Mouse (Mus musculus) G1E-ER4 (cell line): ENCODE measurements around the gene Mycl. TPM values are rescaled to one million over a fixed set of nuclear protein-coding genes. Genes with fewer than 3 reads are reported as not detected.

Experiments
- GATA1 ChIP-seq: IDR thresholded peaks from one replicate; pipeline ENCODE4 v1.8.0; 2012; ENCODE audit warnings: low read length, inconsistent platforms
- polyA plus RNA-seq: library from polyadenylated mRNA; stranded (reverse); fragments of >175 nt; gene quantifications from 2 replicates; pipeline ENCODE4 v1.2.3, GENCODE M21; 2012

The Mycl gene
- 0.02 TPM in 1 of 2 replicates, not detected in the other for polyA plus RNA-seq

GRCm38 (mm10) chr4:122995404-122996220 lies at the start of gene Mycl:
TSS of gene Mycl (plus strand) at chr4:122995652.
- TF ChIP-seq GATA1 = no peak

- TF ChIP-seq GATA1 = no peak
These were observed 48.2 kb upstream of the Mycl start for GRCm38 (mm10) chr4:122947223-122947622.

GRCm38 (mm10) chr4:122949096-122949495 lies 46.4 kb upstream of the Mycl start:
- no peak for TF ChIP-seq GATA1

- TF ChIP-seq GATA1 = no peak
These were observed 40.6 kb upstream of the Mycl start for GRCm38 (mm10) chr4:122954680-122955411.

DNA sequence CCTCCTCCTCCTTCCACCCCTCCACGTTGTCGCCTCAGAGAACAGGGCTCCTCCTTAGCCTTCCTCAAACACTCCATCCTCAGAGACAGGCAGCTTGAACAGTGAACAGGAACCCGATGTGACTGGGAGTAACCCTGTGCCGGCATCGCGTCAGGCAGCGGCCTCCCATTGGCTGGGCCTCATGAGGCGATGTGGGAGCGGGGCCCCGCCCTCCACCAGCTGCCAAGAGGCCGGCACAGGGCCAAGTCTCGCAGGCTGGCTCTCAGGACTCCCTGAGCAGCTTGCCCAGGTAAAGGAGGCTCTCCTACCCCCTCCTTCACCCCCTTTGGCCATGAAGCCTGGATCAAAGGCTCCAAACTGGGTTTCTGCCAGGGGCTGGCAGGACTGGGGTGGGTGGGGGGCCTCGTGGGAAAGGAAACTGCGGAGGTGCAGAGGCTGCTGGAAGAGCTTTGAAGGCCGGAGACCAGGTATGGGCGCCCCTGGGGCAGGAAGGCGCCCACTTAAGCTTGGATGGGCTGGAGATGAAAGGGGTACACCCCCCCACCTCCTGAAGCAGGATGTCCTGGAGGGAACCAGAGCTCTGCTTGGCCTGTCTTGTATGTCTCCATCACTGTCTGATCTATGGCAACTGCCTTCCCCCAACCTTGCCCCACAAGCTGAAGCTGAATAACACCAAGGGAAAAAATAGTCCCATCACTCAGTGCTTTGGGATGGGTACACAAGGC lies 39.9 kb upstream of the Mycl start:
- TF ChIP-seq GATA1 = no peak

- TF ChIP-seq GATA1 = no peak
These were observed 39.2 kb upstream of the Mycl start for GRCm38 (mm10) chr4:122956301-122956700.

- no peak for TF ChIP-seq GATA1
These were observed 36.9 kb upstream of the Mycl start for GRCm38 (mm10) chr4:122958491-122959031.

GRCm38 (mm10) chr4:122959816-122960215 lies 35.6 kb upstream of the Mycl start:
- TF ChIP-seq GATA1 = no peak

DNA sequence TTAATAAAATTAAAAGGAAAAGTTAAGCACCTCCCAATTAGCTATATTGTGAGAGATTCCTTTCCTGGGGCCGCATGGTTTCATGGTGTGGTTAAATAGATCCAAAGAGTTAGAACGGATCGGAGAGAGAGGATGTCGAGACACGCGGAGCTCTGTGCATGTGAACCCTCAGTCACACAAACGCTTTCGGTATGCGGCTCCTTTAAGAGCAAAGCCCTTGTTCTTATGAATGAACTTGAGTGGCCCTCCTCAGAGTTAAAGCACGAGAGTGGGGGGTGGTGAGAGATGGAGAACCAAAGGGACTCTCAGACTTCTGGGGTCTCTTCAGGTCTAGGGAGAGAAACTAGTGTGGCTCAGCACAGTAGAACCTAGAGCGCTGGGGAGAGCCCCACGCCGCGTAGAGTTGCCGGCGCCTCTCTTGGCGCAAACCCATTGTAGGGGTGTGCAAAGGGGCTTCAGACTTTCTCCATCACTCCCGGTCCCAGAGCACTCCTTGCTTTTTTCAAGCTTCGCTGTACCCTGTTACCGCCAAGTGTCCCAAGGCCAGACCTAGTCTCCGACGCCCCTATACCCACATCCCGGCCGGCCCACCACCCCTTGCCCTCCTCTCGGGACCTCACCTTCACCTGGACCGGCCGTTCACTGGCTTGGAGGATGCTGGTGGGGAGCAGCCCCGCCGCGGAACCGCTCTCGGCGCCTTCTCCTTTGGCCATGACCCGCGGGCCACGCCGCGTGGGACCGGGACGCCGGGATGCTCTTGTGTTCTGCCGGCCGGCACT lies 34.9 kb upstream of the Mycl start:
- no peak for TF ChIP-seq GATA1

GRCm38 (mm10) chr4:122961100-122961567 lies 34.3 kb upstream of the Mycl start, which contains the start of gene Mfsd2a:
TSS of gene Mfsd2a (minus strand) at chr4:122961188.
- TF ChIP-seq GATA1 = no peak

GRCm38 (mm10) chr4:122961589-122961988 lies 33.9 kb upstream of the Mycl start:
- no peak for TF ChIP-seq GATA1

DNA sequence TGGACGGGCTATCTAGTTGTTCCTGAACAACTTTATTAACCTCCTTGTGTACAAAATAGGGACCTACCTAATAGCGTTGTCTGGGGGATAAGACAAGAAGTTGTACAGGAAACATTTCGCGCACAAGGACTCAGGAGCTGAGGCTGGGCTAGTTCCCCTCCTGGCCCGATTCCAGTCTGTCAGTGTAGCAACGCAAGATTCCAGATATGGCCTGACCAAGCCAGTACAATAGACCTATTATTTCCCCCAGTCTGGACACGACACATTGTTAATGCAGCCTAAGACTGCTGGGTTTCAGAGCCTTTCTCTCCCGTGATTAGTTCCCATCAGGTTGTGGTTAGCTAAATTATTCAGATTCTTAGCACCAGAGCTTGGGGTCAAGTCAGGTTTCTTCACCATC lies 32.7 kb upstream of the Mycl start:
- no peak for TF ChIP-seq GATA1

DNA sequence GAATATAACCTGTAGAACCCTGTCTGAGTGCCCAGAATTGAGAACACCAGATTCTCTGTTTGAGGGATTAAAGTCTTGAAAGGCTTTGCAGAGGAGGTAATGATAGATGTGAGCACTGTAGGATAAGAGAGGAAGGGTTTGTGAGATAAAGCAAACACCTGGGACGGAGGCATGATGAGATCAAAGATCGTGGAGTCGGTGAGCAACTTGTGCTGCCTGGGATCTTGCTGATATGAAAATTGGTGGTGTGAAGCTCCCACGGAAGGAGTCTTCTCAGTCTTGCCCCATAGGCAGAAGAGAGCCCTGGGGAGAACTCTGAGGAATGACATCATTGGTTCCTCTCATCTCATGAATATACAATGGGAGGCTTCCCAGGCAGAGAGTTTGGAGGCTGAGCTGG lies 27.3 kb upstream of the Mycl start:
- TF ChIP-seq GATA1 = no peak

GRCm38 (mm10) chr4:122971191-122971590 lies 24.3 kb upstream of the Mycl start:
- TF ChIP-seq GATA1 = no peak

GRCm38 (mm10) chr4:122971646-122972045 lies 23.8 kb upstream of the Mycl start:
- no peak for TF ChIP-seq GATA1
